Mouse (Mus musculus): ENCODE data around the gene Unc5cl.

The Unc5cl gene

DNA sequence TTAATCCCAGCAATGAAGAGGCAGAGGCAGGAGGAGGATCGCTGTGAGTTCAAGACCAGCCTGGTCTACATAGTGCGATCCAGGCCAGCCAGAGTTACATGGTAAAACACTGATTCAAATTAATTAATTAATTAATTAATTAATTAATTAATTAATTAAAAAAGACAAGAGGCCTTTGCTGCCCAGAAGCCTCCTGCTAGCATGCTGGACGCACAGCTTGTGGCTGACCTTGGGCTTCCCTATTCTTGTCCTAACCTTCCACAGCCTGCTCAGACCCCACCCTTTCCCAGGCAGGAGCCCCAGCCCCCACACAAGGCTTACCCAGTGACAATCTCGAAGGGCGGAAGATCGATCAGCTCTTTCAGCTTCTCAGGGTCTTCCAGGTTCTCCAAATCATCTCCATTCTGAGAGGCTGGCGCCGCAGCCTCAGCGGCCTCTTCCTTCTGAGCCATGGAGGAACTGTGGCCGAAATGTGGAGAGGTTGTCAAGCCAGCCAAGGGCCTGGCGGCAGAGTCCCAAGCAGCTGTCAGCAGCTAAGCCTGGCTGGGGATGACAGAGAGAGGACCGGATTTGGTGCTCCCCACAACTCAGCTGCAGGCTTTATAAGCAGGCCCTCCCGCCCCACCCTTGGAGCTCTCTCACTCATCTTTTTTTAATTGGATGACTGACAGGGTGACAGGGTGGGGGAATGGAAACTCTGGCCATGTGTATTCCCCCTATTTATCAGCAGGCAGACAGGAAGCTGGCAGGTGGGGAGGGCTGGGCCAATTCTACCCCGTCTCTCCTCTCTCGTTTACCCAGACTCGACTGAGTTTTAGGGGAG, 22.3 kb upstream of the Unc5cl start, which contains the start of gene Apobec2:
TSS of gene Apobec2 (minus strand) at position 773 of the 823 bp plus-strand sequence.
- no peak for DNase-seq

DNA sequence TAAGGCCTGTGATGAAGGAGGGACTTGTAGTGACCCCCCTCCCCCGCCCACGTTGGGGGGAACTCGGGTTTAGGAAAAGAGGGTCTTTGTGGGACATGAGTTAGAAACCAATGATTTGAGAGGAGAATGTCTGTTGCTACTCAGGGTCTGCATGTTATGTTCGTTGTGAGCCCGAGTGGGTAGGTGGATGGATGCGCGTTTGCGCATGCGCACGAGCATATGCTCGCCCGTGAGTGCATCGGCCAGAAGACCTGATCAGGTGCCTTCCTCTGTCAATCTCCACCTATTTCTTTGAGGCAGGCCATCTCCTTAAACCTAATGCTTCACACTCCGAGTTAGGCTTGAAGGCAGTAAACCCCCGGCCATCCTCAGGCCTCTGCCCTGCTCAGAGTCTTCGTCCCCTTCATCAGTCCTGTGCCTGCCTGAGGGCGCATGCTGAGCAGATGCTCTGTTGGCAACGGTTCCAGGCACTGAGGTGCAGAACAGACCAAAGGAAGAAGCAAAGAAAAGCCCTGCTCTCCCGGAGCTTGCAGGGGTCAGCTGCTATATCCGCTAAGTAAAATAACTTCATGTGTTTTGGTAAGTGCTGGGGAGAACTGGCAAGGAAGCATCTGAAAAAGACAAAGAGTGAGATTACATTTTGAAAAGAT, 21.6 kb upstream of the Unc5cl start:
- DNase-seq = no peak

DNA sequence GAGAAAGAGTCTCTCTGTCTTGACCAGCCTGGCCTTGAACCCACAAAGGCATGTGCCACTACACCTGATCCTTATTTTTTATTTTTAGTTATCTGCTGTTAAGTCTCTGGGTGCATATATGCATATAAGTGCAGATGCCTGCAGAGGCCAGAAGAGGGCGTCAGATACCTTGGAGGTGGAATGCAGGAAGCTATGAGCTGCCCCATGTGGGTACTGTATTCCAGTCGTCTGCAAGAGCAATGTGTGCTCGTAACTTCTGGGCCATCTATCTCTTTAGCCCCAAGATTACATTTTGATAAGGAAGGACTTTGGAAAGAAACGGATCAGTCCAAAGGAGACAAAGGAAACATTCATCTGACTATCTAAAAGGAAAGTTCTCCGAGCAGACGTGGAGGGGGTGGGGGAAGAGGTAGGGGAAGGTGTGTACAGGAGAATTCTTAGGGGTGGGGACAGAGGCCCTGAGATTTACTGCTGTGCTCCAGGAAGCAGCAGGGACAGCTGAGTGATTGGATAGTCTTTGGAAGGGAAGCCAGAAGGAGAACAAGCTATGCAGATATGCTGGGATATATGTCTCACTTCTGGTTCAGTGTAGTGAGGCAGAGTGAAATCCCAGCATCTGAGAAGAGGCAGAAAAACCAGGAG, 20.9 kb upstream of the Unc5cl start:
- DNase-seq = no peak

- no peak for DNase-seq
Observed at GRCm38 (mm10) chr17:48434479-48434878, 20.2 kb upstream of the Unc5cl start.

DNA sequence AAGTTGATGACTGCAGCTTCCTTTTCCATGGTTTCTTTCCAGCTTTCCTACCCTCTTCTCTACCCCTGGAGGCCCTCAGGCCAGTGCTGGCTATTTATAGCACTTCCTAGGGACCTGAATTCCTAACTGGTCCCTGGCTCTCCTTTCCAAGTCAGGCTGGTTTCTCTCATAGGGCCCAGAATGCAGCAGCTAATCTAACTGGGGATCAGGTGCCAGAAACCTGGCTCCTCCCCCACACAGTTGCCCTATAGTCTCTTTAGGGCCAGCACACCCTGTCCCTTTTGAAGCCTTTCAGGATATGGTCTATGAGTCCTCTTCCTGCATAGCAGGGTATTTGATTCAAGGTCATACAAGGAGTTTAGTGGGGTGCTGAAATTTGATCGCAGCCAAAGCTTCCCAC, 18.2 kb upstream of the Unc5cl start:
- DNase-seq = peak; percentile 30 to 44

GRCm38 (mm10) chr17:48437421-48437911, 17.2 kb upstream of the Unc5cl start:
- no peak for DNase-seq

DNA sequence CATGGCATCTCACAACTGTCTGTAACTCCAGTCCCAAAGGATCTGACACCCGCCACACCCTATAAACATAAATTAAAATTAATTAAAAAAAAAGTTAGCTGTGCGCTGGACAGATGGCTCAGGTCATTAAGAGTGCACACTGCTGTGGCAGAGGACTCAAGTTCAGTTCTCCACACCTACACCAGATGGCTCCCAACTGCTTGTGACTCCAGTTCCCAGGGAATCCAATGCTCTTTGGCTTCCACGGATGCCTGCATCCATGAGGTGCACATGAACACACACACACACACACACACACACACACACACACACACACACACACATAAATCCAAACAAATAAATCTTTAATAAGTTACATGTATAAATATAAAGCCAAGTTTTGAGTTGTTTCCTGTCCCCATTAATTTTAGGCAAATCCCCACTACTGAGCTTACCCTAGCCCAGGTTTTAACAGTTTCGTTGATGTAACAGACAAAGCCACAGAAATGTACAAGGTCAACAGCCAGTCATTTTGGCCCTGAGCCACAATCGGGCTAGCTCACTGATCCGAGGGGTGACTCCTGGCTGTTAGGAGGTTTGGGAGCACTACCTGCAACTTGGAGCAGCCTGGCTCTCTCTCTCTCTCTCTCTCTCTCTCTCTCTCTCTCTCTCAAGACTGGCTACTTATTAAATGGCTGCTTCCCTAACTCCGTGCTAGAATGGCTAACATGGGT, 11.8 kb upstream of the Unc5cl start:
- peak; percentile 60 to 73 for DNase-seq

- DNase-seq = peak; percentile 69 to 71
Observed at GRCm38 (mm10) chr17:48443542-48444145, 11.1 kb upstream of the Unc5cl start.

- no peak for DNase-seq
Observed at GRCm38 (mm10) chr17:48447675-48448074, 7.0 kb upstream of the Unc5cl start.

DNA sequence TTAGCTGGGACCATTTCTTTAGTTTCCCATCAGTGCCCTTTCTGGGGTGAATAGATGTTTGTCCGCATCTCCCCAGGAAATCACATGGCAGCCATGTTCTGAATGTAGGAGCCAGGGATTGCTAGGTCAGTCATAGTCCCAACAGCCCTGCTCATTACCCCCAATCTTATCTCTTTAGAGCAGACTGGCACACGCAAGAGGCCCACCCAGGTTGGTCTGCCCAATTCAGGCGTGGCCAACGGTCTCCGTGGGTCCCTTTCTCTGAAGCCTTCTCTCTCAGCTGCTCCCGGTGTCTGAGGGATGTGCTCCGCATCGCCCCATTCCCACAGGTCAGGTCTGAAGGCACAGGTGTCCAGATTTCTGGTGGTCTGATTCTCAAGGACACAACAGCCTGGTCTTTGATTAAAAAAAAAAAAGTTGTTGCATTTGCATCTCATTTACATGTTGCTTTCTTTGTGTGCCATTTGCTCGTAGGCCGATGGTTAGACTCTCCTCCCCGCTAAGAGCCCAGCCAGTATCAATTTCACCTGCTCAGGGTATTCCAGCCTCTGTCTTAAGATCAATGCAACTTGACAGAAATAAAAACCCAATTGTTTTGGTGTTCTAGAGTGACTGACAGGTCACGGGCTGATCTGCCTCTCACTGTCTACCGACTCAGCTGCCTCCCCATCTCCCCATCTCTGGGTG, 3.9 kb upstream of the Unc5cl start:
- no peak for DNase-seq

- DNase-seq = no peak
Observed at GRCm38 (mm10) chr17:48451353-48451675, 3.4 kb upstream of the Unc5cl start, which contains the start of gene Tspo2. TSS of gene Tspo2 (minus strand) at chr17:48451522.

- DNase-seq = no peak
Observed at GRCm38 (mm10) chr17:48451753-48452444, 2.8 kb upstream of the Unc5cl start.

DNA sequence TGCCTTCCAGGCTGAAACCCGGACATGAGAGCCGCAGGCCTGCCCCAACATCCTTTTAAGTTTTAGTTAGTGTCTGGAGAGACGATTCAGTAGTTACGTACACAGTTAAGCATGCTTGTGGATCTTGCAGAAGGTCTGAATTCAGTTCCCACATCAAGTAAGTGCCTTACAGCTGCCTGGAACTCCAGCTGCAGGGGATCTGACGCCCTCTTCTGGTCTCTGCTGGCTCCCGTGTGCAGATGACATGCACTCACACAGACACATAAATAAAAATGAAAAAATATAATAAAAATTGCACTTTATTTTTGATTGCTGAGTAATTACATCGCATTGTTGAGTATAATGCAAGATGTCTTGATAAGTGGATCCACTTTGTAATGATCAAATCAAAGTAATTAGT, 1.2 kb upstream of the Unc5cl start:
- no peak for DNase-seq

GRCm38 (mm10) chr17:48454190-48454589, 511 bp upstream of the Unc5cl start:
- no peak for DNase-seq

- DNase-seq = no peak
Observed at GRCm38 (mm10) chr17:48455955-48456354, 1.3 kb downstream of the Unc5cl start.

DNA sequence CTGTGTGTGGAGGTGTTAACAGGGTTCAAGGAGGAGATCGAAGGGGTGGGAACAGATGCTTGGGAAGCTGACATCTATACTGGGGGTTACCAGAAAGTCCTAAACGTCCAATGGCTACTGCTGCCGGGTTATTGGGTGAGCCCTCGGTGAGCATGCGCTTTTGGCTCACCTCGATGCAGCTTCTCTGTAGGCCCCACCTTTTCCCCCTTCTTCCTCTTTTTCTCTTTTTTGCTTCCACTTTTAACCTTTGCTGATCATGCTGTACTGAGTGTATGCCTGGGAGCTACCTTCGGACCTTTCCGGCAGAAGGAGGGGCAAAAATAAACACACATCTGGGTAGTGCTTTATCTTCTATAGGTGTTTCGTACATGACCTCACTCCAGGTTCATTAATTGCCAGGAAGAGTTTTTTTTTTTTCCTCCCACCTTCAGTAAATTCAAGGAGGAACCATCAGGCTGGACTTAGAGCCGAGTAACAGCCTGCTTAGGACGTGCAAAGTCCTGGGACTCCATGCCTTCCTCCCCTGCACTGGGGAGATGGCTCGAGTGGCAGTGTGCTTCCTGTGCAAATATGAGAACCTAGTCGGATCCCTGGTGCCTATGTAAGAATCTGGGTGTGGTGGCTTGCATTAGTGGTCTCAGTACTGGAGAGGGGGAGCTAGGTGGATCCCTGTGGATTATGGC, 3.4 kb downstream of the Unc5cl start:
- DNase-seq = no peak

DNA sequence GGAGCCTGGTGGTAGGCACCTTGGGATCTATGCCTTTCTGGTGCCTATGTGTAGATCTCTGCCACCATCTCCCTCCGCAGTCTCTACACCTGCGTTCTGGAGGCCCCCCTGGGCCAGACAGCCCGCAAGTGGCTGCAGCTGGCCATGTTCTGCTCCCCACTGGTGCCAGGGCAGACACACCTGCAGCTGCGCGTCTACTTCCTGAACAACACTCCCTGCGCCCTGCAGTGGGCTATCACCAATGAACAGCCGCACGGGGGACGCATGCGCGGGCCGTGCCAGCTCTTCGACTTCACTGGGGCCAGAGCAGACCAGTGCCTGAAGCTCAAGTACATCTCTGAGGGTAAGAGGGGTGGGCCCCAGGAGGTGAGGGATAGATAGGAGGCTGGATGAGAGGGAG, 7.4 kb downstream of the Unc5cl start:
- DNase-seq = no peak

GRCm38 (mm10) chr17:48463391-48463790, 8.7 kb downstream of the Unc5cl start:
- no peak for DNase-seq

DNA sequence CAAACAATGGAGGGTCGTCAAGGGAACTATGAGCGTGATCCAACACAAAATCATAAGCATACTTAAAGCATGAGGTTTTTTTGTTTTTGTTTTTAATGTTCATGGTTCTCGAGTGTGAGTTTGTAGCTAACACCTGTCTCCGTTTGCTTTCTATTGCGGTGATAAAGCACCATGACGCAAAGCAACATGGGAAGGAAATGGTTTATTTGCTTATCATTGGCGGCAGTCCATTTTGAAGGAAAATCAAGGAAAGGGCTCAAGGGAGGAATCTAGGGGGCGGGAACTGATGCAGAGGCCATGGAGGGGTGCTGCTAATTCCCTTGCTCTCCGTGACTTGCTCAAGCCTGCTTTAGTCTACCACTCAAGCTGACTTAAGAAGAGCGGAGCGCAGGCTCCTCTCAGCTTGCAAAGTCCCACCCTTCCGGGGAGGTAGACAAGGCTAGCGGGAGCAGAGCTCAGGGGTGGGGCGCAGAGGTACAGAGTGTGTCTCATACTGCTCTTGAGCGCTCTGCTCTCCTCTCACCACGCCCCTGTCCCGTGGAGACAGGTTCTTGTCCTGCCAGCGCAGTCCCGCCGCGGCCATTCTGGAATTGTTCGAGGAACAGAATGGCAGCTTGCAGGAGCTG, 12.2 kb downstream of the Unc5cl start:
- no peak for DNase-seq
